Mouse (Mus musculus): ENCODE measurements around the gene Ppa1.
"Not testable (repeated sequence)": the region's sequence is repeated elsewhere in the genome, so short reads cannot be mapped to it uniquely, and the experiment has no call there.

The Ppa1 gene

GRCm38 (mm10) chr10:61647790-61648736, at the start of gene Ppa1:
Gene Ppa1 (plus strand): TSS chr10:61648552.
- DNase-seq = peak; percentile 85 to 91

GRCm38 (mm10) chr10:61599556-61600114, 48.7 kb upstream of the Ppa1 start:
- no peak for DNase-seq

- peak; percentile 58 to 72 for DNase-seq
Observed at GRCm38 (mm10) chr10:61602283-61603033, 45.9 kb upstream of the Ppa1 start.

GRCm38 (mm10) chr10:61604376-61605065, 43.8 kb upstream of the Ppa1 start:
- no peak for DNase-seq

- DNase-seq = not testable (repeated sequence)
Observed at GRCm38 (mm10) chr10:61605381-61605780, 43.0 kb upstream of the Ppa1 start.

GRCm38 (mm10) chr10:61605851-61606250, 42.5 kb upstream of the Ppa1 start:
- peak in 1 of 2 experiments; percentile 66 for DNase-seq

GRCm38 (mm10) chr10:61608233-61608632, 40.1 kb upstream of the Ppa1 start:
- DNase-seq = no peak

GRCm38 (mm10) chr10:61610650-61611235, 37.6 kb upstream of the Ppa1 start:
- DNase-seq = peak in 1 of 2 experiments; percentile 49

GRCm38 (mm10) chr10:61614311-61614710, 34.0 kb upstream of the Ppa1 start:
- no peak for DNase-seq

GRCm38 (mm10) chr10:61618528-61618927, 29.8 kb upstream of the Ppa1 start:
- DNase-seq = no peak

GRCm38 (mm10) chr10:61621681-61622080, 26.7 kb upstream of the Ppa1 start:
- no peak for DNase-seq

- DNase-seq = not testable (repeated sequence)
Observed at GRCm38 (mm10) chr10:61623874-61624273, 24.5 kb upstream of the Ppa1 start.

- DNase-seq = no peak
Observed at GRCm38 (mm10) chr10:61624771-61625170, 23.6 kb upstream of the Ppa1 start.

GRCm38 (mm10) chr10:61625381-61626257, 22.7 kb upstream of the Ppa1 start:
- peak; percentile 31 to 44 for DNase-seq

GRCm38 (mm10) chr10:61626551-61626950, 21.8 kb upstream of the Ppa1 start:
- DNase-seq = peak; percentile 29 to 59

GRCm38 (mm10) chr10:61627195-61627937, 21.0 kb upstream of the Ppa1 start:
- peak; percentile 14 to 29 for DNase-seq

GRCm38 (mm10) chr10:61627938-61628250, 20.5 kb upstream of the Ppa1 start:
- no peak for DNase-seq

GRCm38 (mm10) chr10:61632445-61632844, 15.9 kb upstream of the Ppa1 start:
- no peak for DNase-seq

- no peak for DNase-seq
Observed at GRCm38 (mm10) chr10:61637055-61637454, 11.3 kb upstream of the Ppa1 start.

- no peak for DNase-seq
Observed at GRCm38 (mm10) chr10:61640363-61640762, 8.0 kb upstream of the Ppa1 start.

- no peak for DNase-seq
Observed at GRCm38 (mm10) chr10:61646557-61646956, 1.8 kb upstream of the Ppa1 start.

Data from lung, postnatal 4 days (tissue).